Mouse (Mus musculus) thymus, postnatal 0 days (tissue): ENCODE results near the gene Stx2. TPM values are rescaled to one million over a fixed set of nuclear protein-coding genes. Genes with fewer than 3 reads are reported as not detected.

Experiments used
- DNase-seq: peaks from one replicate; pipeline ENCODE4 v3.0.0-alpha.2; 2015; ENCODE audit warnings: low spot score
- polyA plus RNA-seq: library from polyadenylated mRNA; unstranded; fragments of >200 nt; fragmentation: Nextera tagmentation; extraction: Ambion mirVana; gene quantifications from 2 replicates; pipeline ENCODE4 v1.2.1, GENCODE M21; 2015

Stx2 gene
- polyA plus RNA-seq = 12.6 and 13.7 TPM in 2 replicates

DNA sequence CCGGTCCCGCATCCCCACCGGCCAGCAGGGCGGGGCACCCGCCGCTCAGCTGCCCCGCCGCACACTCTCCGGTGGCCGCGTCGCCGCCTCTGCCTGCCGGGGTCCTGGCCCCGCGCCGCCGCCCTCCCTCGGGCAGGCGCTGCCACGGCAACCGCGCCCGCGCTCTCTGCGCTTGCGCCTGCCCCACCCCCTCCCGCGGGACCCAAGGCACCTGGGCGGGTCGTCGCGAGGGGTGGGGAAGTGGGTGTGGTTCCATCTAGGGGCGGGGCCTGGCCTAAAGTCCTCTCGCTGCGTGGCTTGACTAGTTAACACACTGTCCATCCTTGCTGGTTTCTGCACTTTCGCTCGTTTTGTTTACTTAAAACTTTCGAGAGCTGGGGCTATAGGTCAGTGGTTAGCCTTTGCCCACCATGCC lies at the start of gene Stx2:
Gene Stx2 (minus strand): TSS at position 163 of the 415 bp plus-strand sequence.
- DNase-seq = peak; percentile 91

DNA sequence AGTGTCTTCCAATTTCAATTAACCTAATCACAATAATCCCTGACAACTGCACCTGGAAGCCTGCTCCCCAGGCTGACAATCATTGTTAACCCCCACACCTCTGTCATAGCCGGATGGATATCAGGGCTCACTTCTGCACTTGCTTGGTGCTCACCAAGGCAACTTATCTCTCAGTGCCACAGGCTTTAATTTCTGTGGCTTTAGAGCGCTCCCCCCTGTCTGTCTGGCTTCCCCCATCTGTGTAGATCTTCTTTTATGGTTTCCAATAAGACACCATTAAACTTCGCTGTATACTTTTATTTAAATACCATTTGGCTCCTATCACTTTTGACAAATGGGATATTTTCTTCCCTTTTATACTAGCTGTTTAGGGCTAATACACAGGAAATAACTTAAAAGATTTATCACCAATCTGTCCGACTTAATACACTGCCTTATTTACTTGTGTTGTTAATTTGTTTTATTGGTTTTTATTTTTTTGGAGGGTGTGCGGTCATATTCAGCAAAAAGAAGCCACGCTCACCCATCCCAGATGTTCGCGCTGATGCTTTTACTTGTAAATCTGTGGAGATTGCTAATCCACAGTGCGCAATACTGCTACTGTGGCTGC lies 46.4 kb upstream of the Stx2 start:
- no peak for DNase-seq

DNA sequence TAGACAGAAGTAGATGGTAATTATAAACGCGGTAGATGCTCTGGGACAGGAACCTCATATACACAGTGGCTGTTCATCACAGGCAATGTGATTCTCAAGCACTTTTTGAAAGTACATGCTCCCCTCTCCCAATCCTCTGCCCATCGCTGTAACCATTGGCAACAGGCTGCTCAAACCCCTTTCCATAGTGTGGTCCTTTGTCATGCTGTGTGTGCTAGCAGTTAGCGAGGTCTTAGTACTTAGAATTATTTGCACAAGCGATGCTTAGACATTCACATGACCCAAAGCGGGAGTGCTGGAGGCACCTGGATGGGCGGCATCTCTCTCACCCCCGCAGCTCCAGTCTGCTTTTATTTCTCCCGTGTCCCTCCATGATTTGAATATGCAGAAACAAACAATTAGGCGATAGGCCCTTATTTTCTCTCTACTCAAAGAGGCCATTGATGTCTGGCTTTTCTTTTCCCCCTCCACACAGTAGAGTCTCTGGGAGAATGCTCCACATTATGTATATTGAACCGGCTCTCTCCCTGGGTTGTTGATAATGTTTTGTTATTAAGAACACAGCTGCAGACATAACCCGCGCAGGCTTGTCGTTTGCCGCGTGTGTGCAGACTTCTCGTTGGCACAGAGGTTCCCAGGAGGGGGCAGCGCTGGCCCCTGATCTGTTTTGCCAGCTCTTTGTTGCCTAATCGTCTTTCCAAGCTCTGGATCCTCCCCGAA lies 44.4 kb upstream of the Stx2 start:
- no peak for DNase-seq

DNA sequence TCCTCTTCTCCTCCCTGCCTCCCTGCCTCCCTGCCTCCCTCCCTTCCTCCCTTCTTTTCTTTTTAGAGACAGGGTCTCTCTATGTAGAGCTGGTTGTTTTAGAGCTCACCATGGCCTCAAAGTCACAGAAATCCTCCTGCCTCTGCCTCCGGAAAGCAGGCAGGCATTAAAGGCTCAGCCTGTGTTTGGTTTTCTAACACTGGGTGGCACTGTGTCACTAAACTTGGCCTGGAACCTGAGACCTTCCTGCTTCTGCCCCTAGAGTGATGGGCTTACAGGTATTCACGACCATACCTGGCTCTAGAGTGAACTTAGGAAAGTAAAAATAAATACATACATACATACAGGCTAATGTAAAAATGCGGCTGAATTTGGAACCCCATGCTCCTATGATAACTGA lies 43.5 kb upstream of the Stx2 start:
- DNase-seq = no peak

GRCm38 (mm10) chr5:129049372-129049771 lies 41.0 kb upstream of the Stx2 start:
- DNase-seq = no peak

- peak; percentile 47 for DNase-seq
Observed at GRCm38 (mm10) chr5:129045641-129046580, 37.5 kb upstream of the Stx2 start.

DNA sequence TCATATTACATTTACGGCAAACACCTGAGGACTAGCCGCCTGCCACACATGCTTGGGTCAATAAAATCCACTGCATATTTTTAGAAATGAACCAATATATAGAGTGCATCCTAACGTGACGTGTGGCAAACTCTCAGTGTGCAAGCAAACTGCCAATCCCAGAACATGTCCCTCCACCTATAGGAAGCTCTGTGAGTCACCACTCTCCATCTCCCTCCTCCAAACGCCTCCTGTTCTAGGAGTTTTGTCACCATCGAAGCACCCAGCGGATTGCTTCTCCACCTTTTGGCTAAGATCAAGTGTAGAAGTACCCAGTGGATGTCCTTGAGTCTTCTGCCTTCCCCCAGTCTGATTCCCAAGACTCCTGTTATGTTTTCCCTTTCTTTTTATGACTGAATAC lies 29.4 kb upstream of the Stx2 start:
- no peak for DNase-seq

DNA sequence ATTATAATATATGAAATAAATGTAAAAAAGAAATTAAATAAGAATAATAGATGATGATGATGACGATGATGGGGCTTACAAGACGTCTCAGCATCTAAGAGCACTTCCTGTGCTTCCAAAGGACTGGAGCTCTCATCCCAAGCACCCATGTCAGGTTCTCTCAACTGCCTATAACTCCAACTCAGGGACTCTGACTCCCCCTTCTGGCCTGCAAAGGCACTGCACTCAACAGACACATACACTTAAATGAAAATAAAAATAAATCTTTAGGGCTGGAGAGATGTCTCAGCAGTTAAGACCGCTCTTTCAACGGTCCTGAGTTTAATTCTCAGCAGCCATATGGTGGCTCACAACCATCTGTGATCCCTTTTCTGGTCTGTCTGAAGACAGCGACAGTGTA lies 28.3 kb upstream of the Stx2 start:
- DNase-seq = no peak

- no peak for DNase-seq
Observed at GRCm38 (mm10) chr5:129029131-129029723, 20.9 kb upstream of the Stx2 start.

- no peak for DNase-seq
Observed at GRCm38 (mm10) chr5:129026637-129027036, 18.3 kb upstream of the Stx2 start.

GRCm38 (mm10) chr5:129026171-129026570 lies 17.8 kb upstream of the Stx2 start:
- DNase-seq = no peak

DNA sequence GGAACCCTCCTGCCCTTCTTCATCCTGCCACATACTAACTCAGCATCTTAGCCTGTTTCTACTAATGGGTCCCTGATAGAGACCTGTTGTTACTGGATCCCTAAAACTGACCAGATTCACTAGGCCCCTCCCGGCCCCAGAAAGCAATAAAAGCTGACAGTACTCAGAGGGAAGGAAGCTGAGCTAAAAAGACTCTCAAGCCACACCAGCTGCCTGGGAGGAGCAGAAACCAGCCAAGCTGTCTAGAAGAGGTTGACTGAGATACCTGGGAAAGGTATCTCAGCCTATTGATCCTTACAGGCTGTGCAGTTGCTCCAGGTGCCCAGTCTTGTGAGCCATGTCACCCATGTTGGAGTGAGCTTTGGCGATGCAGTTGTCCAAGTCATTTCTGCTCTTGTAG lies 17.4 kb upstream of the Stx2 start:
- no peak for DNase-seq

DNA sequence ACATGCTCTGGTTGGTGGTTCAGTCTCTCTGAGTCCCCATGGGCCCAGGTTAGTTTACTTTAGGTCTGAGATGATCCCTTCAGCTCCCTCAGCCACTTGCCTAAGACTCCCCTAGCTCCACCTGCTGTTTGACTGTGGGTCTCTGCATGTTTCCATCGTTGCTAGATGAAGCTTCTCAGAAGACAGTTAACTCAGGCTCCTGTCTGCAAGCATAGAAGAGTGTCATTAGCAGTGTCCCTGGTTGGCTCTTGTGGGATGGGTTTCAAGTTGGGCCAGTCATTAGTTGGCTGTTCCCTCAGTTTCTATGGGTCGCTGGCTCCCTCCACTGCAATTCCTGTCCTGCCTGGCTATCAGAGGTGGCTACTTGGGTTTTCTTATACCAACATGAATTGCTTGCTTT lies 16.7 kb upstream of the Stx2 start:
- DNase-seq = no peak

- no peak for DNase-seq
Observed at GRCm38 (mm10) chr5:129020731-129021130, 12.4 kb upstream of the Stx2 start.

GRCm38 (mm10) chr5:129020300-129020668 lies 11.9 kb upstream of the Stx2 start:
- no peak for DNase-seq

- peak; percentile 98 for DNase-seq
Observed at GRCm38 (mm10) chr5:129019497-129020299, 11.3 kb upstream of the Stx2 start, which contains the start of gene Ran. Gene Ran, plus strand, starts transcription at chr5:129020069.

GRCm38 (mm10) chr5:129018782-129019489 lies 10.6 kb upstream of the Stx2 start:
- DNase-seq = no peak

GRCm38 (mm10) chr5:129016370-129016769 lies 8.0 kb upstream of the Stx2 start:
- DNase-seq = no peak

- no peak for DNase-seq
Observed at GRCm38 (mm10) chr5:129015540-129015939, 7.2 kb upstream of the Stx2 start.

DNA sequence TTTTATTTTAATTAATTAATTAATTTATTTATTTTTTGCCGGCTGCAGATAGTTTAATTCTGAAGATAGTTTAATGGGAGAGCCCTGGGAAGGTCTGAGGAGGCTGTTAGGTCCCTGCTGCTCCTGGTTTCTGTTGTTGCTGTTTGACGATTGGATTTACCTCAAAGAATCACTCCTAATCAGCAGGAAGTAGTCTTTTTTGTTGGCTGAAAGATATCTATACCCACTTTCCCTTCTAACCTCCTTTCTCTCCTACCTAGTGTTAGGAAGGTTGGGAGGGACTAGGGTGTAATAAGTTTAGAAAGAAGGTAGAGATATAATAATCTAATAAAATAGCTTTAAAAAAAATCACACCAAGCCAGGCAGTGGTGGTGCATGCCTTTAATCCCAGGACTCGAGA lies 6.6 kb upstream of the Stx2 start:
- no peak for DNase-seq
